Mouse (Mus musculus): Measurements from ENCODE around the gene Kcp. TPM values are rescaled to one million over a fixed set of nuclear protein-coding genes. Genes with fewer than 3 reads are reported as not detected.

Kcp gene
- polyA plus RNA-seq, 1 experiment from 2014 or later = 9.5 TPM

DNA sequence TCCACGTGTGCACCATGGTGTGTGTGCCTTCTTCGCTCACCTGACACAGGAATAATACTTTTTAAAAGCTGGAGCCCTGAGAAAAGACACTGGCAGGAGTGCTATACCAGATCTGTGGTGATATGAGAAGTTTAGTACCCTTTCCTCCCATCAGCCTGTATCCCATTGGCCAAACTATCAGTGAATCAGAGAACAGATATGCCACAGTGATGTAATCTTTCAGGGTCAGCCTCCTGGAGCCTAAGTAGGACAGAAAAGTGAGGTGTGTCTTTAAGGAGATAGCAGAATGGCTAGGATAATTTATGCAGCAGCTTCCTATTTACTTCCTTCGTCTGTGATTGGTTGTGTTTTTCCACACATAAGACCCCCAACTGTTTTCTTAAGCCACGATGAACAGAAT is 79.6 kb downstream of the Kcp start:
- no peak overlapping the region for H3K9ac ChIP-seq (ENCODE audit: low read depth, low read length)
- H3K36me3 ChIP-seq (ENCODE audit: control insufficient read depth, insufficient read depth, low read length) = no peaks in the 10 kb centered on the region
- no peak overlapping the region for H3K4me2 ChIP-seq
- peaks cover 3% of the 10 kb centered on the region for H3K4me1 ChIP-seq (replicated peaks; ENCODE audit: control insufficient read depth, insufficient read depth, low read length)
- DNase-seq (ENCODE audit: low spot score) (no peak), ATAC-seq (replicated peaks; ENCODE audit: low FRiP score) (no peak)
- no peak overlapping the region for H3K27ac ChIP-seq (ENCODE audit: low read depth, low read length)
- peaks cover 23% of the 10 kb centered on the region for H3K27me3 ChIP-seq (replicated peaks; ENCODE audit: control insufficient read depth, insufficient read depth, low read length)
- H3K9me3 ChIP-seq (ENCODE audit: control insufficient read depth, low read length) = no peaks in the 10 kb centered on the region
- no peak overlapping the region for H3K4me3 ChIP-seq (ENCODE audit: low read depth, low read length)
- WGBS = 58% methylated on average over 4 of the region's 4 CpGs

- H3K36me3 ChIP-seq (ENCODE audit: control insufficient read depth, insufficient read depth, low read length) = no peaks in the 10 kb centered on the region
- H3K4me2 ChIP-seq = no peak overlapping the region
- no peak overlapping the region for H3K9ac ChIP-seq (ENCODE audit: low read depth, low read length)
- DNase-seq (ENCODE audit: low spot score) (no peak), ATAC-seq (replicated peaks; ENCODE audit: low FRiP score) (no peak)
- H3K27ac ChIP-seq (ENCODE audit: low read depth, low read length) = no peak overlapping the region
- no peaks in the 10 kb centered on the region for H3K4me1 ChIP-seq (replicated peaks; ENCODE audit: control insufficient read depth, insufficient read depth, low read length)
- no peaks in the 10 kb centered on the region for H3K9me3 ChIP-seq (ENCODE audit: control insufficient read depth, low read length)
- H3K27me3 ChIP-seq (replicated peaks; ENCODE audit: control insufficient read depth, insufficient read depth, low read length) = peaks cover 5% of the 10 kb centered on the region
- 70% methylated on average over 6 of the region's 6 CpGs for WGBS
- H3K4me3 ChIP-seq (ENCODE audit: low read depth, low read length) = no peak overlapping the region
Measured at GRCm38 (mm10) chr6:29426331-29426730, 81.4 kb downstream of the Kcp start.

GRCm38 (mm10) chr6:29425118-29425517 is 82.6 kb downstream of the Kcp start:
- Histone ChIP-seq H3K4me2 (no peak overlapping the region), H3K9me3 (ENCODE audit: control insufficient read depth, low read length) (no peaks in the 10 kb centered on the region), H3K9ac (ENCODE audit: low read depth, low read length) (no peak overlapping the region), H3K4me1 (replicated peaks; ENCODE audit: control insufficient read depth, insufficient read depth, low read length) (no peaks in the 10 kb centered on the region), H3K4me3 (ENCODE audit: low read depth, low read length) (no peak overlapping the region), H3K27me3 (replicated peaks; ENCODE audit: control insufficient read depth, insufficient read depth, low read length) (no peaks in the 10 kb centered on the region), H3K36me3 (ENCODE audit: control insufficient read depth, insufficient read depth, low read length) (no peaks in the 10 kb centered on the region), H3K27ac (ENCODE audit: low read depth, low read length) (no peak overlapping the region)
- ATAC-seq (replicated peaks; ENCODE audit: low FRiP score) (no peak), DNase-seq (ENCODE audit: low spot score) (no peak)
- WGBS = 87% methylated on average over 8 of the region's 8 CpGs

Other genes starting within 250 kb of the Kcp start
- gene Hilpda, start 235.5 kb downstream of the Kcp start, polyA plus RNA-seq (2014; fragmentation: Nextera tagmentation; extraction: Ambion mirVana) = 34.2 and 35.3 TPM in 2 replicates
- gene Fam71f2, start 228.4 kb downstream of the Kcp start, polyA plus RNA-seq (2014; fragmentation: Nextera tagmentation; extraction: Ambion mirVana) = 0.47 and 0.58 TPM in 2 replicates
- gene Fam71f1, start 188.8 kb downstream of the Kcp start, polyA plus RNA-seq (2014; fragmentation: Nextera tagmentation; extraction: Ambion mirVana) = 0.25 TPM in 1 of 2 replicates, not detected in the other
- gene Calu, start 159.9 kb downstream of the Kcp start, polyA plus RNA-seq (2014; fragmentation: Nextera tagmentation; extraction: Ambion mirVana) = 197 and 222 TPM in 2 replicates
- gene Opn1sw, start 119.5 kb downstream of the Kcp start, polyA plus RNA-seq (2014; fragmentation: Nextera tagmentation; extraction: Ambion mirVana) = 0.36 and 0.53 TPM in 2 replicates
- 4.1 and 5.6 TPM in 2 replicates for gene Ccdc136, start 111.6 kb downstream of the Kcp start, polyA plus RNA-seq (2014; fragmentation: Nextera tagmentation; extraction: Ambion mirVana)
- 4.7 and 6.2 TPM in 2 replicates for gene Flnc, start 74.7 kb downstream of the Kcp start, polyA plus RNA-seq (2014; fragmentation: Nextera tagmentation; extraction: Ambion mirVana)
- gene Atp6v1f, start 40.2 kb downstream of the Kcp start, polyA plus RNA-seq (2014; fragmentation: Nextera tagmentation; extraction: Ambion mirVana) = 223 and 247 TPM in 2 replicates
- 0.34 and 0.55 TPM in 2 replicates for gene Atp6v1fnb, start 36.5 kb downstream of the Kcp start, polyA plus RNA-seq (2014; fragmentation: Nextera tagmentation; extraction: Ambion mirVana)
- 8.2 and 9.4 TPM in 2 replicates for gene Irf5, start 18.7 kb upstream of the Kcp start, polyA plus RNA-seq (2014; fragmentation: Nextera tagmentation; extraction: Ambion mirVana)
- gene Tnpo3, start 101.9 kb upstream of the Kcp start, polyA plus RNA-seq (2014; fragmentation: Nextera tagmentation; extraction: Ambion mirVana) = 86.5 and 94.0 TPM in 2 replicates
- gene Tspan33, start 186.3 kb upstream of the Kcp start, polyA plus RNA-seq (2014; fragmentation: Nextera tagmentation; extraction: Ambion mirVana) = 44.8 and 53.0 TPM in 2 replicates
- gene Smo, start 227.6 kb upstream of the Kcp start, polyA plus RNA-seq (2014; fragmentation: Nextera tagmentation; extraction: Ambion mirVana) = 22.3 and 22.5 TPM in 2 replicates

All from liver, embryonic 11.5 days (tissue).